Mouse (Mus musculus) liver, adult 2 months (tissue): ENCODE results near the gene Cacna1c.

Source experiments
- CTCF ChIP-seq: fragments of 200-500 bp; IDR thresholded peaks from 2 replicates; pipeline ENCODE4 v1.5.1; 2011; ENCODE audit warnings: low read depth, low read length, control low read depth
- POLR2A ChIP-seq: fragments of 200-500 bp; IDR thresholded peaks from 2 replicates; pipeline ENCODE4 v1.6.1; 2011; ENCODE audit warnings: low read length, control low read depth; ENCODE audit not compliant: insufficient read depth; ENCODE audit errors: extremely low read depth

- TF ChIP-seq CTCF (no peak), POLR2A (no peak)
Measured at GRCm38 (mm10) chr6:118719486-118719885, 476.7 kb downstream of the Cacna1c start.
